Mouse (Mus musculus) thymus, adult 2 months (tissue): Measurements from ENCODE around the gene Ptprj. TPM values are rescaled to one million over a fixed set of nuclear protein-coding genes. Genes with fewer than 3 reads are reported as not detected.

Experiments
- DNase-seq: peaks from one replicate; pipeline ENCODE4 v3.0.0; 2021
- H3K27ac ChIP-seq: fragments of 200-500 bp; 2 replicates; pipeline ENCODE4 v1.5.1; 2012; ENCODE audit warnings: low read length, control low read depth; ENCODE audit not compliant: control insufficient read depth, insufficient read depth
- H3K27me3 ChIP-seq: fragments of 200-500 bp; 2 replicates; pipeline ENCODE4 v1.6.1; 2012; ENCODE audit warnings: mild to moderate bottlenecking, low read length, moderate library complexity, mixed read lengths; ENCODE audit not compliant: control insufficient read depth, insufficient read depth
- H3K36me3 ChIP-seq: fragments of 200-500 bp; 2 replicates; pipeline ENCODE4 v1.6.1; 2012; ENCODE audit warnings: mild to moderate bottlenecking, low read length, moderate library complexity; ENCODE audit not compliant: control insufficient read depth, insufficient read depth
- H3K4me1 ChIP-seq: fragments of 200-500 bp; replicated peaks from 2 replicates; pipeline ENCODE4 v1.6.1; 2012; ENCODE audit warnings: low read length; ENCODE audit not compliant: control insufficient read depth, insufficient read depth
- H3K4me3 ChIP-seq: fragments of 200-500 bp; 2 replicates; pipeline ENCODE4 v1.5.1; 2012; ENCODE audit warnings: mild to moderate bottlenecking, low read length, control low read depth, moderate library complexity; ENCODE audit not compliant: control insufficient read depth, insufficient read depth
- CTCF ChIP-seq: fragments of 200-500 bp; IDR thresholded peaks from 2 replicates; pipeline ENCODE4 v1.5.1; 2012; ENCODE audit warnings: mild to moderate bottlenecking, control low read depth, low read length, moderate library complexity, borderline replicate concordance; ENCODE audit not compliant: control insufficient read depth, poor library complexity, insufficient read depth; ENCODE audit errors: extremely low read depth
- POLR2A ChIP-seq: fragments of 200-500 bp; IDR thresholded peaks from 2 replicates; pipeline ENCODE4 v1.6.1; 2012; ENCODE audit warnings: mild to moderate bottlenecking, low read length, control low read depth, moderate library complexity; ENCODE audit not compliant: control insufficient read depth, poor library complexity, insufficient read depth; ENCODE audit errors: extremely low read depth
- WGBS: fragments of 180-500 bp; shearing (Covaris S2); methylation state at CpG from one replicate; pipeline ENCODE4 v1.1.7; 2018; 5-methylcytosine and 5-hydroxymethylcytosine counted together
- polyA plus RNA-seq: library from polyadenylated mRNA; depleted of rRNA; stranded (reverse); fragments of >200 nt; gene quantifications from 2 replicates; pipeline ENCODE4 v1.2.3, GENCODE M21; 2012

Gene Ptprj
- polyA plus RNA-seq, 1 experiment, result 5.0 TPM

GRCm38 (mm10) chr2:90501708-90502107 is 78.7 kb downstream of the Ptprj start:
- no peak overlapping the region for H3K4me3 ChIP-seq
- WGBS, result 64% methylated on average over 3 of the region's 3 CpGs
- no peak for DNase-seq
- H3K27me3 ChIP-seq, result no peaks in the 10 kb centered on the region
- TF ChIP-seq CTCF (no peak), POLR2A (no peak)
- H3K4me1 ChIP-seq, result peaks cover 33% of the 10 kb centered on the region
- H3K27ac ChIP-seq, result no peak overlapping the region
- H3K36me3 ChIP-seq, result no peaks in the 10 kb centered on the region

DNA sequence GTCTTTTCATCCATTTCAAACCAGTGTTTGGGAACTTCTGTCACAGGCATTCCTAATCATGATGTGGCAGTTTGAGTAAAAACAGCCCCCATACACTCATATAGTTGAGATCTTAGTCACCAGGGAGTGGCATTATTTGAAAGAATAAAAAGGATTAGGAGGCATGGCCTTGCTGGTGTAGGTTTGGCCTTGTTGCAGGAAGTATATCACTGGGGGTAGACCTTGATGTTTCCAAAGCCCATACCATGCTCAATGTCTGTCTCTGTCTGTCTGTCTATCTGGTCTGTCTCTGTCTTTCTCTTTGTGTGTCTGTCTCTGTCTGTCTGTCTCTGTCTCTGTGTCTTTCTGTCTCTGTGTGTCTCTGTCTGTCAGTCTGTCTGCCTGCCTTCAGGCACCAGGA is 79.6 kb downstream of the Ptprj start:
- no peaks in the 10 kb centered on the region for H3K36me3 ChIP-seq
- DNase-seq, result no peak
- H3K4me3 ChIP-seq, result no peak overlapping the region
- TF ChIP-seq POLR2A (no peak), CTCF (no peak)
- H3K27me3 ChIP-seq, result no peaks in the 10 kb centered on the region
- H3K4me1 ChIP-seq, result peaks cover 36% of the 10 kb centered on the region
- no peak overlapping the region for H3K27ac ChIP-seq

- TF ChIP-seq POLR2A (no peak), CTCF (no peak)
- no peak for DNase-seq
- Histone ChIP-seq H3K36me3 (no peaks in the 10 kb centered on the region), H3K4me1 (peaks cover 21% of the 10 kb centered on the region), H3K27ac (no peak overlapping the region), H3K4me3 (no peak overlapping the region), H3K27me3 (no peaks in the 10 kb centered on the region)
- 94% methylated on average over 1 of the region's 1 CpGs for WGBS
Observed at GRCm38 (mm10) chr2:90499002-90499401, 81.4 kb downstream of the Ptprj start.

DNA sequence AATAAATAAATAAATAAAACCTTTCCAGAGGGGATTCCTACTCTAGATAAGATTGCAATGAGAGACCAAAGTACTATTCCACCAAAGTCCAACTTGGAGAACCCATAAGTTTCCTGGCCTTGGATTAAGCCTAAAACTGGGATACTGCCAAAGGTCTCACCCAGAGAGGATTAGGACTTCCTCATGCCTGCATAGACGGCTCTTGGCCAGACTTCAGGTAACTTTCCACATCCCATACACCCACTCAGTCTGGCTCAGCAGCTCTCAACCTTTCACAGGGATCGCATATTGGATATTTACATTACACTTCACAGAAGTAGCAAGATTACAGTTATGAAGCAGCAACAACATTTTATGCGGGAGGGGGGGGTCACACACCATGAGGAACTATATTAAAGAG is 82.9 kb downstream of the Ptprj start:
- peaks cover 18% of the 10 kb centered on the region for H3K4me1 ChIP-seq
- H3K4me3 ChIP-seq, result no peak overlapping the region
- H3K27ac ChIP-seq, result no peak overlapping the region
- no peaks in the 10 kb centered on the region for H3K36me3 ChIP-seq
- WGBS, result 71% methylated on average over 3 of the region's 3 CpGs
- DNase-seq, result no peak
- H3K27me3 ChIP-seq, result no peaks in the 10 kb centered on the region
- TF ChIP-seq POLR2A (no peak), CTCF (no peak)

DNA sequence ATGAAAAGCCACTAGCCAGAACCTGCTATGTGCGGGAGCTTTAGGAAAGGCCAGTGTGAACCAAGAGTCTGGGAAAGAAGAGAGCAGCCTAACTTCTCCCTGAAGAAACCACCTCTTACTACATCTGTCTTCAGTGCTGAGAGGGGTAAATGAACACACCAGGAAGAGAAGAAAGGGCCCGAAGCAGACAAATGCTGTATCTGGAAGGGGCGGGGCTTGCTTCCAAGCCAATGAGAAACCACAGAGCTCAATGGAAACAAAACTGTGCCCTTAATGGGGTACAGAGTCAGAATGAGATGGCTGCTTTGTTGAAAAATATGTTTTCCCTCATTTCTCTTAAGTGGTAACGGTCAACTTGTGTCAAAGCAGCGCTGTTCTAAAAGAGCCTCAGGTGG is 83.8 kb downstream of the Ptprj start:
- H3K4me1 ChIP-seq, result peaks cover 13% of the 10 kb centered on the region
- H3K36me3 ChIP-seq, result no peaks in the 10 kb centered on the region
- TF ChIP-seq CTCF (no peak), POLR2A (no peak)
- WGBS, result 47% methylated on average over 5 of the region's 5 CpGs
- H3K4me3 ChIP-seq, result no peak overlapping the region
- H3K27me3 ChIP-seq, result no peaks in the 10 kb centered on the region
- DNase-seq, result peak; percentile 35
- peak overlapping the region; percentile 53; the same call in 1 of the 2 replicates for H3K27ac ChIP-seq

- peak overlapping the region; percentile 53; the same call in 1 of the 2 replicates for H3K27ac ChIP-seq
- TF ChIP-seq POLR2A, result no peak
- TF ChIP-seq CTCF, result no peak
- H3K27me3 ChIP-seq, result no peaks in the 10 kb centered on the region
- 45% methylated on average over 4 of the region's 4 CpGs for WGBS
- no peaks in the 10 kb centered on the region for H3K36me3 ChIP-seq
- DNase-seq, result no peak
- H3K4me3 ChIP-seq, result no peak overlapping the region
- peaks cover 12% of the 10 kb centered on the region for H3K4me1 ChIP-seq
Observed at GRCm38 (mm10) chr2:90496012-90496679, 84.3 kb downstream of the Ptprj start.

- peaks cover 15% of the 10 kb centered on the region for H3K4me1 ChIP-seq
- WGBS, result 25% methylated on average over 13 of the region's 13 CpGs
- H3K27ac ChIP-seq, result no peak overlapping the region
- no peak for DNase-seq
- no peaks in the 10 kb centered on the region for H3K27me3 ChIP-seq
- H3K36me3 ChIP-seq, result no peaks in the 10 kb centered on the region
- H3K4me3 ChIP-seq, result no peak overlapping the region
- TF ChIP-seq CTCF, result no peak
- TF ChIP-seq POLR2A, result no peak
Observed at GRCm38 (mm10) chr2:90490279-90491046, 90.0 kb downstream of the Ptprj start.
